Mouse (Mus musculus): ENCODE measurements around the gene Ppp1r9a.

GRCm38 (mm10) chr6:5119181-5119910 lies 216.6 kb downstream of the Ppp1r9a start:
- TF ChIP-seq POLR2A (IDR thresholded peaks at IDR 0.05; ENCODE audit: low read depth, low read length) (no peak), CTCF (IDR thresholded peaks at IDR 0.05; ENCODE audit: extremely low read depth, insufficient read length, insufficient replicate concordance, low read depth, low read length) (no peak)
